Mouse (Mus musculus): ENCODE results near the gene Gstm5. TPM values are rescaled to one million over a fixed set of nuclear protein-coding genes. Genes with fewer than 3 reads are reported as not detected.
"Not testable (repeated sequence)": the region's sequence is repeated elsewhere in the genome, so short reads cannot be mapped to it uniquely, and the experiment has no call there.

Gene Gstm5
- total RNA-seq, 2 experiments from 2014 or later: 50.1 to 51.4 TPM

GRCm38 (mm10) chr3:107869097-107869496 is 26.5 kb upstream of the Gstm5 start:
- intact Hi-C loops (cut with DNase I): loop anchor here (10.0 kb wide), 1 partner anchor 264 kb away; no protein-coding TSS in a partner anchor
- DNase-seq (ENCODE audit: low spot score): no peak

- no peak for DNase-seq (ENCODE audit: low spot score)
- intact Hi-C loops (cut with DNase I): loop anchor here (10.0 kb wide), 1 partner anchor 265 kb away; no protein-coding TSS in a partner anchor
Measured at GRCm38 (mm10) chr3:107869925-107870324, 25.7 kb upstream of the Gstm5 start.

DNA sequence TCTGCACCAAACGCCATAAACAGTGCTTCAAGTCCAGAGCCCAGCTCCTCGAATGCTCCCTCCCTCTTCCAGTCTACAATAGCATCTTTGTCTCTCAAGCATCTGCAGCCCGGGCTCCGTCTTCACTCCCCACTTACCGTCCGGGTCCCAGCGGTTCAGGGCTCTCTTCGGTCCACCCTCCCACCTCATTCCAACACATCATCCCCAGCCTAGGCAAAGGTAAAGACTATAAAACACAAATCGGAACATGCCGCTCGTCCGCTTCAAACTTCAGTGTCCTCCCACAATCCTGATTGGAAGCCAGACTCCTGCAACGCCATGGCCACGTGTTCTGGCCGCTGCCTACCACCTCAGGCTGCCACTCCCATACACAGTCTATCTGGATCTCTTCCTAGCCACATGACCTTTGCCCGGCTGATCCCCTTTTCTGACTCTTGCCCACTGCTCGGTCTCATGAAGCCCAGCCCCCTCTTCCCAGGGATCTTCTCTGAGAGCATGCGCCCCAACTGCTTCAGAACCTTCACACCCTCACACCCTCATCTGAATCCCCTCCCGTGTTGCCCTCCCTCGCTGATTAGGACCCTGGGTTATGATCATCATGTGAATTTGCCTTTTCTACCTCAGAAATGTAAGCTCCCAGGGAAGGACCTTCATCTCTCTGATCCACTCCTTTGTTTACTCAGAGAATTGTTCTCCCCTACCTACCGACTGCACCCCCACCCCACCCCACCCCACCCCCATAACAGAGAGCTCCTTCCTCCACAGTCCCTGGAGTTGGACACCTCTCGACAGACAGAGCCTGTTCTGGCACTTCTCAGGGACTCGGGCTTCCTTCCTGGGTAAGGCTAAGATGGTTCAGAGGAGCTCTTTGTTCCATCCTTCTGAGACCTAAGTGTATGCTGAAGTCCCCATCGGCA is 22.0 kb upstream of the Gstm5 start:
- no peak for DNase-seq (ENCODE audit: low spot score)
- intact Hi-C loops (cut with DNase I): no loop called here

DNA sequence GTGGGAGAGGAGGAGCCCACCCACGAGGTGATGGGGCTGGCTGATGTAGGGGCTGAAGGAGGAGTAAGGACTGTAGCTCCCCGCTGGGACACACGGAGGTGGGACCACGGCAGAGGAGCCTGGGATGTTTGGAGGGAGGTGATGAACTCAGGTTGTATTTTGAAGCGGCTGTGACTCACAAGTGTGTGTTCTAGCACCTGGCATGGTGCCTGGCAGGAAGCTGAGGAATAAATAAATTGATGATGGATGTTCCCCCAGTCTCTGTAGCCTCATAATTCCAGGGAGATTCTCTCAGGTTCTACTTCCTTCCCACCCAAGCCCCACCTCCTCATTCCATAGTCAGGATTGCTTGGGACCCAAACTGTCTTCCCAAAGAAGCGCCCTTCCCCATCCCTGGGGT is 20.4 kb upstream of the Gstm5 start:
- DNase-seq (ENCODE audit: low spot score): no peak

DNA sequence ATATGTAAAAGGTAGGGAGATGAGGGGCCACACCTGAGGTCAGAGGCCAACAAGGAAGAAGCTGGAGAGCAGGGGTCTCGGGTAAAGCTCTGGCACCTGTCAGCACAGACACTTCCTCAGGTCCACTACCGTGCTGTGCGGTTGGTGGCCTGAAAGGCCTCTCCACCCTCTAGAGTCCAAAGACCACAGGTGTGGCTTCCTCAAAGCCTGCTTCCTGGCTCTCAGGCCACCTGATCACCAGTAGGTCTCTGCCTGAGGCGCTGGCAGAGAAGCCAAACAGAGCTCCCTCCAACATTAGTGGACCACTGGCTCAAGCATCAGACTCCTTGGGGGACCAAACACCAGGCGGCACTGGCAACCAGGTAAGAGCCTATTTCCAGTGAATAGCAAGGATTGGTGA is 18.6 kb upstream of the Gstm5 start, which contains the start of gene Eps8l3:
Gene Eps8l3 (plus strand): TSS at position 225 of the 400 bp plus-strand sequence.
- DNase-seq (ENCODE audit: low spot score): no peak
- intact Hi-C loops (cut with DNase I): no loop called here

More for the DNA sequence above, 20.4 kb upstream of the Gstm5 start:
- intact Hi-C loops (cut with DNase I): no loop called here

DNA sequence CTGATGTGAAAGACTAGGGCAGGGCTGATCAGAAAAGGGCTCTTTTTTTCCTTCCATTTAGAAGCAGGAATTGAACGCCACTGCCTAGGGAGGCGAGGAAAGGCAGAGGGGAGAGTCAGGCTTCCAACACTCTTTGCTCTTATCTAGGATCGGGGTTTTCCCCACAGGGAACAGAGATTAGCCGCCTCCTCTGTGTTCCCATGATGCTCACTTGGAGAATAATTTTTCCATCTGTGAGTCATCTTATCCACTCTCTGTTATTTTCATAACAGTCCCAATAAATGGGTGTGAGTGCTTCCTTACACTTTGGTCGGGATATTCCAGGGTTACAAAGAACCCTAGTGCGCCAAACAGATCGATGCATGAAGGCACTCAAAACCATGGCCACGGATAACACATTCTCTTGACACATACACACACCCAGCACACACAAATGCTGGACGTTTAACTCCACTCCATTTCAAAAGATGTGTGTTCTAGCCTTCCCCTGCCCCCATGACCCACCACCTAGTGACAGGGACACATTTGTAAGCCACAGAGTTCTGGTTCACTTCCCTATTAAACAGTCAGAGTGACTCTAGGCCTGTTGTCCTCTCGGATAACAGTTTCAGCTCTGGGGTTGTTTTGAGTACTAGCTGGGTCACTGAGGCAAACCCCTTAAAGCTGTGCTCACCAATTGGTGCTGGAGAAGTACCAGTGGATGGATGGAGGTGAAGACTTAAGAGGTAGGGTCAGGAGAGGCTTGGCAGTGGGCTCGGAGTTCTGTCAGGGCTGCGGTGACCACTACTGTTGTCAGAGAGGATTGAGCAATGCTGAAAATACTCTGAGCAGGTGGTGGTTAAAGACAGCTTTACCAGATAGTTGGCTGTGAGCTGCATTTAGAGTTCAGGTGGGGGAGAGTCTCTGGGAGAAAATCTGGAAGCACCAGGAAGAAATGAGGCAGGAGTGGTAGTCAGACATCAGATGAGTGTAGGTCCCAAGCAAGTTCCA is 17.6 kb upstream of the Gstm5 start:
- intact Hi-C loops (cut with DNase I): no loop called here

GRCm38 (mm10) chr3:107887674-107888495 is 7.7 kb upstream of the Gstm5 start:
- peak; percentile 35 for DNase-seq (ENCODE audit: low spot score)
- intact Hi-C loops (cut with DNase I): no loop called here

More for the DNA sequence above, 17.6 kb upstream of the Gstm5 start:
- DNase-seq (ENCODE audit: low spot score): no peak

GRCm38 (mm10) chr3:107889236-107889635 is 6.4 kb upstream of the Gstm5 start:
- intact Hi-C loops (cut with DNase I); DNase-seq (ENCODE audit: low spot score): not testable (repeated sequence)

DNA sequence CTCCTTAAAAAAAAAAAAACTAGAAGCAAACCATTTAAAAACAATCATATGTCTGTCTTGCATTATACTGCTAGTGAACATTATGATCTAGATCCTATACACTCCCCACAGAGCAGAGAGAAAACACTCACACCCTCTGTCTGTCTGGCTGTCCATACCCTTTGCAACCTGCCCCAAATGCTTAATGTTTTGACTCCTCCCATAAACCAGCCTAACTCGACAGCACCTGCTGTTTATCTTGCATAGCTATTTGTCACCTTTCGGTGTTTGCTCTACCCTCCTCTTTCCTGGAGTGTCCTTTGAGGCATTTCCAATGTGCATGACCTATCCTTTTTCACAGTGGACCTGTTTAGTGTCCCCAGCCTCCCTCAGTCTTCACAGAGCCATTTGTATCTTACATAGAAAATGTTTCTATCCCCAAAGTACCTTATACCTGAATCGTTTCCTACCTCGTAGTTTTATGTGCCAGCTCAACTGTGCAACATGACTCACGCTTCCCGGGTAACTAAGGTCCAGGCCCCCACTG is 364 bp upstream of the Gstm5 start:
- DNase-seq (ENCODE audit: low spot score): no peak
- intact Hi-C loops (cut with DNase I): no loop called here

DNA sequence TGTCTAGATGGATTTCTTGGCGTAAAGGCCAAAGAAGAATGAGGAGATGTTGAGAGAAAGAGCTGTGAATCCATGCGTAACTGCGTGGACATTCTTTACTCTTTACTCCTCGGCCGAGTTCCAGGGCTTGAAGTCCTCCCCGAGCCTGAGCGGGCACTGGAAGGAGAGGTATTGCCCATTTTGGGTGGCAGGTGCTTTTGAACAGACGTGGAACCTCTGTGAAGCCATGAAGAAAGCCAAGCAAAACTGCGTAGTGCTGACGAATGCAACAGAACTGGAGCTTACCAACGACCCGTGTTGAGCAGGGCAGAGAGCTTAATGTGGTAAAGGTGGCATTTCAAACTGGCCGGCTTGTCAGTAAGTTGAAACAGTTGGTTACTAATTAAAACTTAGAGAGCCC is 3.1 kb downstream of the Gstm5 start:
- DNase-seq (ENCODE audit: low spot score): no peak
- intact Hi-C loops (cut with DNase I): no loop called here

- DNase-seq (ENCODE audit: low spot score): no peak
- intact Hi-C loops (cut with DNase I): no loop called here
Measured at GRCm38 (mm10) chr3:107900955-107901673, 5.5 kb downstream of the Gstm5 start.

DNA sequence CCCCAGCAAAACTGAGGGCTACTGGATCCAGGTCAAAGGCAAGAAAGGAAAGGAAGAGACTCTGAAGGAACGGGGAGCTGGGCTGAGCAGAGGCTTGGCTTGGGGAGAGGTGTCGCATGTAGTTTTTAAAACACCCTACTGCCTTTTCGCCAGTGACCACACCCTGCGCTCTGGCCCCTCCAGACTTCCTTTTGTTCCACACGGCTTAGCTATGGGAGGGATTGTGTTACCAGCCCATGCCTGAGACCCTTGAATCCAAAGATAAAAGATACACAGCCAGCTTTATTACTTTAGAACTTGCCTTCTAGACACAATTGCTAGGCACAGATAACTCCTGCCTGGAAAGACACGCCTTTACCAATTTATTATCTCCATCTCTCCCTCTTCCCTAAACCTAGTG is 10.3 kb downstream of the Gstm5 start:
- intact Hi-C loops (cut with DNase I): no loop called here
- no peak for DNase-seq (ENCODE audit: low spot score)

- intact Hi-C loops (cut with DNase I): loop anchor here (5.0 kb wide), 2 partner anchors 146 to 219 kb away; partner anchors contain the start of gene Ahcyl1
Measured at GRCm38 (mm10) chr3:107916674-107917073, 21.1 kb downstream of the Gstm5 start.

GRCm38 (mm10) chr3:107917097-107917496 is 21.5 kb downstream of the Gstm5 start:
- intact Hi-C loops (cut with DNase I): loop anchor here (5.0 kb wide), 2 partner anchors 145 to 220 kb away; partner anchors contain the start of gene Ahcyl1

More at GRCm38 (mm10) chr3:107916674-107917073, 21.1 kb downstream of the Gstm5 start:
- no peak for DNase-seq (ENCODE audit: low spot score)

DNA sequence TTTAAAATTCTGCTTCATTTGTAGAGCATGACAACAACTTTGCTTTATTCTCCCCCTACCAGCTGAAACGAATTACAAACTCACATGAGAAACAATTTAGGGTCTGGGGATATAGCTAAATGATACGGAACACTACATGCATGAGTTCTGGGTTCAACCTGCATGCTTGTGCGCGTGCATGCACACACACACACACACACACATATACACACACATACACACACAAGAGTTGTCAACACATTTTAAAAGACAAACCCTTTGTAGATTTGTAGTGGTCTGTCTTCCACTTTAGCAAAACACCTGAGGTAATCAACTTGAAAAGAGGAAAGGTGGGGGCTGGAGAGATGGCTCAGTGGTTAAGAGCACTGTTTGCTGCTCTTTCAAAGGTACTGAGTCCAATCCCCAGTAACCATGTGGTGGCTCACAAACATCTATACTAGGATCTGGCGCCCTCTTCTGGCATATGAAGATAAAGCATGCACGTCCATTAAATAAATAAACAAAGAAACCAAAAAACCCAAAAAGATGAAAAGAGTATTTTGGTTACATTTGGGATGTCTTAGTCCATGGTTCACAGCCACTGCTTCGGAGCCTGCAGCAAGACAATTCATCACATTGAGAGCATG is 22.3 kb downstream of the Gstm5 start:
- intact Hi-C loops (cut with DNase I): loop anchor here (2.0 to 5.0 kb wide), 3 partner anchors 51 to 221 kb away; partner anchors contain the start of gene Ahcyl1
- no peak for DNase-seq (ENCODE audit: low spot score)

More at GRCm38 (mm10) chr3:107917097-107917496, 21.5 kb downstream of the Gstm5 start:
- no peak for DNase-seq (ENCODE audit: low spot score)

DNA sequence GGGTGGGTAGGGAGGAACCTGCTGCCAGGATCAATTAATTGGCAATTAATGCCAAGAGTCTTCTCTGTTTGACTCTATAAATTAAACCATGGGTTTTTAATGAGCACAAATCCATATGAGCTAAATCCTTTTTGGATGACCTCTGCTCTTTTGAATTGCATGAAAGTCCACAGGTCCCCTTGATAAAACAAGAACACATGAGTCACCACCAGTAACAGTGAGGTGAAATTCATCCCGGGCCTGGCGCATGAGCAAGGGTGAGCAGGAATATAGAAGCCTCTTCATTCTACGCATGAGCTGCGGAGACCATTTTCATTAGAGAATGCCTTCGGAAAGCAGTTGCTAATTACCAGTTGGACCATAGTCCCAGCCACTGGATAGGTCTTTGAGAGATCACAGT is 24.7 kb downstream of the Gstm5 start:
- no peak for DNase-seq (ENCODE audit: low spot score)
- intact Hi-C loops (cut with DNase I): no loop called here

DNA sequence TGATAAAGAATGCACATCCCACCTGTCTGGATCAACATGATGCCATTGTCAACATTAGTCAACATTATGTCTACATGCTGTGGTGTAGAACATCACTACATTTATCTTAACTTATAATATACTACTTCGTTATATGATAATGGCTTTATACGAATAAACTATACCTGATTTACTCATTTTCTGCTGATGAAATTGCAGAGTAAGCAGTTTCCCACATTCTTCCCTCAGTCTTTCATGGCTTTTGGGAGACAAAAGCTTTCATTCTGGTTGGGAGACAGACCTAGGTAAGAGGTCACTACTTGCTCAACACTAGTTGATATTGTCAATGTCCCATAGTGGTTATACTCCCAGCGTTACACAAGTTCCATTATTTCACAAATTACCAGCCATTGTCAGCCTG is 29.7 kb downstream of the Gstm5 start:
- DNase-seq (ENCODE audit: low spot score): no peak
- intact Hi-C loops (cut with DNase I): no loop called here

GRCm38 (mm10) chr3:107927841-107928240 is 32.2 kb downstream of the Gstm5 start:
- intact Hi-C loops (cut with DNase I): no loop called here
- no peak for DNase-seq (ENCODE audit: low spot score)
